Mouse (Mus musculus) stomach, embryonic 14.5 days (tissue): Measurements from ENCODE around the gene Rbbp6. TPM values are rescaled to one million over a fixed set of nuclear protein-coding genes. Genes with fewer than 3 reads are reported as not detected.
A peak's percentile ranks its signal among the peaks of the same experiment; 100 is the strongest.

Experiments
- ATAC-seq: fragments of 200-750 bp; cut with Nextera tagmentation; 2 replicates; pipeline ENCODE4 v1.8.0; 2017; ENCODE audit warnings: low read depth, moderate TSS enrichment; ENCODE audit not compliant: insufficient number of reproducible peaks, insufficient read depth, low FRiP score
- H3K27ac ChIP-seq: fragments of 300-500 bp; sonication (generic); 2 replicates; pipeline ENCODE4 v1.5.1; 2014; ENCODE audit warnings: mild to moderate bottlenecking, low read length, moderate library complexity, mixed read lengths
- H3K27me3 ChIP-seq: fragments of 300-500 bp; sonication (generic); 2 replicates; pipeline ENCODE4 v1.6.1; 2014; ENCODE audit warnings: low read length, control low read depth, mixed read lengths; ENCODE audit not compliant: control insufficient read depth, insufficient read depth
- H3K36me3 ChIP-seq: fragments of 300-500 bp; sonication (generic); 2 replicates; pipeline ENCODE4 v1.6.1; 2014; ENCODE audit warnings: mild to moderate bottlenecking, control low read depth, low read length, moderate library complexity, mixed read lengths; ENCODE audit not compliant: control insufficient read depth, insufficient read depth
- H3K4me1 ChIP-seq: fragments of 300-500 bp; sonication (generic); 2 replicates; pipeline ENCODE4 v1.6.1; 2014; ENCODE audit warnings: low read length, control low read depth, mixed read lengths; ENCODE audit not compliant: control insufficient read depth, insufficient read depth
- H3K4me2 ChIP-seq: fragments of 300-500 bp; sonication (generic); replicated peaks from 2 replicates; pipeline ENCODE4 v1.6.1; 2014; ENCODE audit warnings: low read depth, low read length, control low read depth
- H3K4me3 ChIP-seq: fragments of 300-500 bp; sonication (generic); 2 replicates; pipeline ENCODE4 v1.5.1; 2014; ENCODE audit warnings: low read depth, low read length, control low read depth
- H3K9ac ChIP-seq: fragments of 300-500 bp; sonication (generic); replicated peaks from 2 replicates; pipeline ENCODE4 v1.6.1; 2014; ENCODE audit warnings: low read depth, mild to moderate bottlenecking, control low read depth, low read length, moderate library complexity, mixed read lengths
- H3K9me3 ChIP-seq: fragments of 300-500 bp; sonication (generic); 2 replicates; pipeline ENCODE4 v1.6.1; 2016; ENCODE audit warnings: low read depth, low read length, control low read depth; ENCODE audit not compliant: control insufficient read depth
- WGBS: fragments of 180-500 bp; shearing (Covaris S2); extraction: QIAGEN DNeasy Blood & Tissue Kit; methylation state at CpG from one replicate; pipeline ENCODE4 v1.1.7; 2014; 5-methylcytosine and 5-hydroxymethylcytosine counted together
- polyA plus RNA-seq: library from polyadenylated mRNA; unstranded; fragments of >200 nt; fragmentation: Nextera tagmentation; extraction: Ambion mirVana; gene quantifications from 2 replicates; pipeline ENCODE4 v1.2.1, GENCODE M21; 2014

The Rbbp6 gene
- polyA plus RNA-seq, 1 experiment from 2014 or later = 44.7 TPM

GRCm38 (mm10) chr7:123017627-123018026 lies 52.1 kb downstream of the Rbbp6 start:
- H3K9ac ChIP-seq = no peak overlapping the region
- no peak overlapping the region for H3K4me2 ChIP-seq
- H3K27me3 ChIP-seq = no peaks in the 10 kb centered on the region
- 19% methylated on average over 3 of the region's 3 CpGs for WGBS
- H3K4me3 ChIP-seq = no peak overlapping the region
- H3K9me3 ChIP-seq = no peaks in the 10 kb centered on the region
- no peak for ATAC-seq
- H3K27ac ChIP-seq = no peak overlapping the region
- H3K4me1 ChIP-seq = no peaks in the 10 kb centered on the region
- H3K36me3 ChIP-seq = no peaks in the 10 kb centered on the region

- ATAC-seq = no peak
- Histone ChIP-seq H3K9ac (no peak overlapping the region), H3K27ac (no peak overlapping the region), H3K9me3 (no peaks in the 10 kb centered on the region), H3K36me3 (no peaks in the 10 kb centered on the region), H3K27me3 (no peaks in the 10 kb centered on the region), H3K4me2 (no peak overlapping the region), H3K4me3 (no peak overlapping the region), H3K4me1 (no peaks in the 10 kb centered on the region)
- 73% methylated on average over 9 of the region's 9 CpGs for WGBS
Observed at GRCm38 (mm10) chr7:123025123-123025522, 59.6 kb downstream of the Rbbp6 start.

GRCm38 (mm10) chr7:123030295-123030694 lies 64.8 kb downstream of the Rbbp6 start:
- peaks cover 6% of the 10 kb centered on the region; the same call in 1 of the 2 replicates for H3K4me1 ChIP-seq
- H3K4me3 ChIP-seq = peak overlapping the region; percentile 25; the same call in 1 of the 2 replicates
- no peaks in the 10 kb centered on the region for H3K27me3 ChIP-seq
- WGBS = 13% methylated on average over 13 of the region's 13 CpGs
- H3K9ac ChIP-seq = no peak overlapping the region
- H3K27ac ChIP-seq = no peak overlapping the region
- peak overlapping the region; percentile 52 for H3K4me2 ChIP-seq
- H3K9me3 ChIP-seq = no peaks in the 10 kb centered on the region
- no peak for ATAC-seq
- no peaks in the 10 kb centered on the region for H3K36me3 ChIP-seq

- no peak overlapping the region for H3K27ac ChIP-seq
- no peak overlapping the region for H3K9ac ChIP-seq
- 2% methylated on average over 21 of the region's 21 CpGs for WGBS
- H3K9me3 ChIP-seq = no peaks in the 10 kb centered on the region
- H3K4me3 ChIP-seq = peak overlapping the region; percentile 25
- H3K36me3 ChIP-seq = no peaks in the 10 kb centered on the region
- H3K27me3 ChIP-seq = no peaks in the 10 kb centered on the region
- H3K4me2 ChIP-seq = peak overlapping the region; percentile 52
- ATAC-seq = peak; percentile 69
- peaks cover 6% of the 10 kb centered on the region; the same call in 1 of the 2 replicates for H3K4me1 ChIP-seq
Observed at GRCm38 (mm10) chr7:123030709-123031181, 65.3 kb downstream of the Rbbp6 start.

GRCm38 (mm10) chr7:123031211-123031743 lies 65.8 kb downstream of the Rbbp6 start:
- Histone ChIP-seq H3K36me3 (no peaks in the 10 kb centered on the region), H3K27ac (no peak overlapping the region), H3K4me1 (peaks cover 6% of the 10 kb centered on the region; the same call in 1 of the 2 replicates), H3K4me2 (peak overlapping the region; percentile 52), H3K9ac (0 out of 2 replicates have a peak overlapping the region, but pooled peaks have one; percentile 1), H3K9me3 (no peaks in the 10 kb centered on the region), H3K27me3 (no peaks in the 10 kb centered on the region), H3K4me3 (peak overlapping the region; percentile 25)
- 5% methylated on average over 12 of the region's 12 CpGs for WGBS
- ATAC-seq = peak; percentile 63

- ATAC-seq = no peak
- Histone ChIP-seq H3K4me3 (no peak overlapping the region), H3K36me3 (no peaks in the 10 kb centered on the region), H3K9me3 (no peaks in the 10 kb centered on the region), H3K4me2 (no peak overlapping the region), H3K9ac (no peak overlapping the region), H3K4me1 (peaks cover 6% of the 10 kb centered on the region; the same call in 1 of the 2 replicates), H3K27me3 (no peaks in the 10 kb centered on the region), H3K27ac (no peak overlapping the region)
- WGBS = 56% methylated on average over 8 of the region's 8 CpGs
Observed at GRCm38 (mm10) chr7:123035314-123035713, 69.8 kb downstream of the Rbbp6 start.

- Histone ChIP-seq H3K4me3 (no peak overlapping the region), H3K9ac (no peak overlapping the region), H3K27ac (no peak overlapping the region), H3K9me3 (no peaks in the 10 kb centered on the region), H3K4me1 (no peaks in the 10 kb centered on the region), H3K4me2 (no peak overlapping the region), H3K27me3 (no peaks in the 10 kb centered on the region), H3K36me3 (no peaks in the 10 kb centered on the region)
- no peak for ATAC-seq
Observed at GRCm38 (mm10) chr7:123039302-123039701, 73.8 kb downstream of the Rbbp6 start.

- H3K36me3 ChIP-seq = no peaks in the 10 kb centered on the region
- ATAC-seq = no peak
- no peak overlapping the region for H3K27ac ChIP-seq
- no peaks in the 10 kb centered on the region for H3K27me3 ChIP-seq
- WGBS = 91% methylated on average over 3 of the region's 3 CpGs
- H3K4me3 ChIP-seq = no peak overlapping the region
- H3K9me3 ChIP-seq = no peaks in the 10 kb centered on the region
- no peak overlapping the region for H3K4me2 ChIP-seq
- H3K4me1 ChIP-seq = no peaks in the 10 kb centered on the region
- no peak overlapping the region for H3K9ac ChIP-seq
Observed at GRCm38 (mm10) chr7:123045146-123045545, 79.7 kb downstream of the Rbbp6 start.
